Mouse (Mus musculus) small intestine, adult 2 months (tissue): ENCODE results near the gene Zap70. TPM values are rescaled to one million over a fixed set of nuclear protein-coding genes. Genes with fewer than 3 reads are reported as not detected.

Source experiments
- H3K27ac ChIP-seq: fragments of 200-500 bp; 2 replicates; pipeline ENCODE4 v1.5.1; 2012; ENCODE audit warnings: low read depth, low read length, control low read depth, inconsistent platforms; ENCODE audit not compliant: insufficient read depth
- H3K27me3 ChIP-seq: fragments of 200-500 bp; 2 replicates; pipeline ENCODE4 v1.6.1; 2012; ENCODE audit warnings: mild to moderate bottlenecking, moderate library complexity, low read length, inconsistent platforms; ENCODE audit not compliant: control insufficient read depth, insufficient read depth
- H3K36me3 ChIP-seq: fragments of 200-500 bp; 2 replicates; pipeline ENCODE4 v1.6.1; 2012; ENCODE audit warnings: mild to moderate bottlenecking, low read length, control low read depth, inconsistent platforms; ENCODE audit not compliant: control insufficient read depth, insufficient read depth
- H3K4me1 ChIP-seq: fragments of 200-500 bp; 2 replicates; pipeline ENCODE4 v1.6.1; 2012; ENCODE audit warnings: low read length, inconsistent platforms, mixed read lengths; ENCODE audit not compliant: control insufficient read depth, insufficient read depth, insufficient read length
- H3K4me3 ChIP-seq: fragments of 200-500 bp; 2 replicates; pipeline ENCODE4 v1.5.1; 2012; ENCODE audit warnings: low read depth, mild to moderate bottlenecking, control low read depth, inconsistent platforms, low read length, moderate library complexity
- CTCF ChIP-seq: fragments of 200-500 bp; IDR thresholded peaks from 2 replicates; pipeline ENCODE4 v1.5.1; 2012; ENCODE audit warnings: low read depth, mild to moderate bottlenecking, control low read depth, inconsistent platforms, low read length, moderate library complexity, mixed read lengths; ENCODE audit not compliant: insufficient replicate concordance, insufficient read length; ENCODE audit errors: extremely low read depth
- POLR2A ChIP-seq: fragments of 200-500 bp; IDR thresholded peaks from 2 replicates; pipeline ENCODE4 v1.6.1; 2012; ENCODE audit warnings: low read depth, mild to moderate bottlenecking, control low read depth, inconsistent platforms, low read length, moderate library complexity
- WGBS: fragments of 180-500 bp; shearing (Covaris S2); methylation state at CpG from one replicate; pipeline ENCODE4 v1.1.7; 2018; 5-methylcytosine and 5-hydroxymethylcytosine counted together
- polyA plus RNA-seq: library from polyadenylated mRNA; depleted of rRNA; stranded (reverse); fragments of >200 nt; gene quantifications from 2 replicates; pipeline ENCODE4 v1.2.3, GENCODE M21; 2012

Gene Zap70
- polyA plus RNA-seq, 1 experiment = 13.1 TPM

DNA sequence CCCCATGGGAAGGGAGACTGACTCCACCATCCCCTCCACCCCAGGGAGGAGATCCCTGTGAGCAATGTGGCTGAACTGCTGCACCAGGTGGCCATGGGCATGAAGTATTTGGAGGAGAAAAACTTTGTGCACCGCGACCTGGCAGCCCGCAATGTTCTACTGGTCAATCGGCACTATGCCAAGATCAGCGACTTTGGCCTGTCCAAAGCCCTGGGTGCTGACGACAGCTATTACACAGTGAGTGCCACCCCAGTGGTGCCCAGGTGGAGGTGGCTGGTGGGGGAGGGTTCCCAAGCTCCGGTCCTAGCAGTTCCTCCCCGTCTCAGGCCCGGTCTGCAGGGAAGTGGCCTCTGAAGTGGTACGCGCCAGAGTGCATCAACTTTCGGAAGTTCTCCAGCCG, 19.2 kb downstream of the Zap70 start:
- H3K4me3 ChIP-seq = no peak overlapping the region
- H3K27me3 ChIP-seq = no peaks in the 10 kb centered on the region
- H3K36me3 ChIP-seq = no peaks in the 10 kb centered on the region
- WGBS = 85% methylated on average over 13 of the region's 13 CpGs
- no peak overlapping the region for H3K27ac ChIP-seq
- H3K4me1 ChIP-seq = peaks cover 6% of the 10 kb centered on the region; the same call in 1 of the 2 replicates
- TF ChIP-seq CTCF (no peak), POLR2A (no peak)

- WGBS = 65% methylated on average over 11 of the region's 11 CpGs
- no peak overlapping the region for H3K27ac ChIP-seq
These were observed 20.9 kb downstream of the Zap70 start for GRCm38 (mm10) chr1:36782476-36782875.

GRCm38 (mm10) chr1:36784365-36785134, 23.0 kb downstream of the Zap70 start:
- H3K36me3 ChIP-seq = no peaks in the 10 kb centered on the region
- H3K27me3 ChIP-seq = no peaks in the 10 kb centered on the region
- H3K4me3 ChIP-seq = peak overlapping the region; percentile 48
- 3% methylated on average over 20 of the region's 20 CpGs for WGBS
- TF ChIP-seq CTCF (peak; percentile 79; the same call in 1 of the 2 replicates), POLR2A (no peak)
- no peak overlapping the region for H3K27ac ChIP-seq
- H3K4me1 ChIP-seq = peaks cover 6% of the 10 kb centered on the region; the same call in 1 of the 2 replicates

More at GRCm38 (mm10) chr1:36782476-36782875, 20.9 kb downstream of the Zap70 start:
- Histone ChIP-seq H3K36me3 (no peaks in the 10 kb centered on the region), H3K4me1 (peaks cover 6% of the 10 kb centered on the region; the same call in 1 of the 2 replicates), H3K4me3 (no peak overlapping the region), H3K27me3 (no peaks in the 10 kb centered on the region)
- TF ChIP-seq CTCF (no peak), POLR2A (no peak)

GRCm38 (mm10) chr1:36785238-36785641, 23.6 kb downstream of the Zap70 start:
- Histone ChIP-seq H3K4me1 (peaks cover 6% of the 10 kb centered on the region; the same call in 1 of the 2 replicates), H3K36me3 (no peaks in the 10 kb centered on the region), H3K27me3 (no peaks in the 10 kb centered on the region), H3K4me3 (peak overlapping the region; percentile 48), H3K27ac (no peak overlapping the region)
- 4% methylated on average over 16 of the region's 16 CpGs for WGBS
- TF ChIP-seq POLR2A = no peak
- no peak for TF ChIP-seq CTCF

- TF ChIP-seq POLR2A = no peak
- peak; percentile 32; the same call in 1 of the 2 replicates for TF ChIP-seq CTCF
- Histone ChIP-seq H3K4me1 (peaks cover 6% of the 10 kb centered on the region; the same call in 1 of the 2 replicates), H3K27me3 (no peaks in the 10 kb centered on the region), H3K36me3 (no peaks in the 10 kb centered on the region; the same call in 1 of the 2 replicates), H3K27ac (no peak overlapping the region), H3K4me3 (no peak overlapping the region)
- 94% methylated on average over 7 of the region's 7 CpGs for WGBS
These were observed 24.8 kb downstream of the Zap70 start for GRCm38 (mm10) chr1:36786377-36786776.

DNA sequence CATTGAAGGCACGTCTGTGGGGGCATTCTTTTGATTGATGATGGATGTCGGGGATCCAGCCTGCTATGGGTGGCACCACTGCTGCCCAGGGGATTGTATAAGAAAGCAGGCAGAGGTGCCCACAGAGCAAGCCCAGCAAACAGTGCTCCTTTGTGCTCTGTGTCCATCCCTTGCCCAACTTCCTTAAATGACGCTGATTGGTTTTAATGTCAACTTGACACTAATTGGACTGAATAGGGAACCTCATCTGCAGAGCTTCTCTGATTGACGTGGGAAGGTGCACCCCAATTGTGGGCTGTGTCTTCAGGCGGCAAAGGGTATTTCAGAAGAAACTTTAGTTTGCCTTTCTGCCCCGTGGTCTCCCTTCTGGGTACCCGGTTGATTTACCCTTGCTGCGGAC, 27.8 kb downstream of the Zap70 start:
- Histone ChIP-seq H3K27me3 (no peaks in the 10 kb centered on the region), H3K4me3 (no peak overlapping the region), H3K36me3 (peaks cover 24% of the 10 kb centered on the region), H3K27ac (no peak overlapping the region), H3K4me1 (peaks cover 6% of the 10 kb centered on the region; the same call in 1 of the 2 replicates)
- TF ChIP-seq POLR2A = no peak
- TF ChIP-seq CTCF = no peak
- WGBS = 71% methylated on average over 8 of the region's 8 CpGs

GRCm38 (mm10) chr1:36796711-36797110, 35.1 kb downstream of the Zap70 start:
- H3K4me3 ChIP-seq = no peak overlapping the region
- no peaks in the 10 kb centered on the region; the same call in 1 of the 2 replicates for H3K4me1 ChIP-seq
- no peak for TF ChIP-seq CTCF
- H3K36me3 ChIP-seq = peaks cover 85% of the 10 kb centered on the region
- 85% methylated on average over 7 of the region's 7 CpGs for WGBS
- H3K27ac ChIP-seq = no peak overlapping the region
- H3K27me3 ChIP-seq = no peaks in the 10 kb centered on the region

DNA sequence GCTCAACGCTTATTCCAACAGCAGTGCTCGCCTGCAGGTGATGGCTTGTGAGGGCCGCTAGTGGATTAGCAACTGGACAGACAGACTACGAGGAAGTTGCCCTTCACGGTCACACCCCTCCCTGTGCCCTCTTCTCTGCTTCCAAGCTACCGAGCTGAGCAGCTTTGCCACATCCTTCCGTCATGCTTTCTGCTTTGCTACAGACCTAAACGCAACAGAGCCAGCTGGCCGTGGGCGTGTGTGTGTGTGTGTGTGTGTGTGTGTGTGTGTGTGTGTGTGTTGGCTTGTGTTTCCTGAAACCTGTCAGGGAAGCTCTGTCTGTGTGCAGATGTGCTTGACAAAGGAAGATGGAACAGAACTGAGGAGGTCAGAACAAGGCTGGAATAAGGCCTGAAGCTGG, 35.9 kb downstream of the Zap70 start:
- 60% methylated on average over 10 of the region's 10 CpGs for WGBS

More for the DNA sequence above, 35.9 kb downstream of the Zap70 start:
- H3K27me3 ChIP-seq = no peaks in the 10 kb centered on the region
- H3K4me3 ChIP-seq = no peak overlapping the region
- peaks cover 86% of the 10 kb centered on the region for H3K36me3 ChIP-seq
- no peak overlapping the region for H3K27ac ChIP-seq
- no peaks in the 10 kb centered on the region; the same call in 1 of the 2 replicates for H3K4me1 ChIP-seq
- no peak for TF ChIP-seq POLR2A
- no peak for TF ChIP-seq CTCF
